ENCODE assay signal across 10 mouse cellular contexts in the genomic region with DNA sequence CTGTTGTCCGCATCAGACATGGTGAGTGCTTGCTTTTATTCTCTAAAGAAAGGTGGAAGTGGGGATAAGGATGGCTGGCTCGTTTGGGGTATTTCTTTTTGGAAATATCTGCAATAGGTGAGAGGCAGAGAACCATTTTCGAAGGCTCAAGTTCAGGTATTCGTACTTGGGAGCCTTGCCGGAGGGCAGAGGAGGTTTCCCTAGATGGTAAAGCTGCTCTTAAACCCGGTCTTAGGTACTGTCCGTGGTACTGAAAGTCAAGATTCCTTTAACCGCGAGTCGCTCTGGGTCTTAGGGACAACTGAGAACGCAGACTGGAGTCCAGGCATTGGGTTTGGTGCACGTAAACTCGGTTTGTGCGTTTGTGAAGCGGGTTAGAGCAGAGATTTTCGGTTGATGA. TPM values are rescaled to one million over a fixed set of nuclear protein-coding genes. Genes with fewer than 3 reads are reported as not detected.
A peak's percentile ranks its signal among the peaks of the same experiment; 100 is the strongest.
DNase-seq lines count a peak whose midpoint lies in the region; ATAC-seq and TF ChIP-seq lines count a peak whose summit lies in the region.
"Had no signal": no experiment of that assay in that cellular context is flagged by ENCODE, and none has a peak within 500 bp of the region (broad histone marks: within the 10 kb centered on the region; RNA-seq: fewer than 3 reads in every experiment).

No protein-coding gene starts in this region.

- TF ChIP-seq CTCF in liver, adult 2 months (IDR thresholded peaks at IDR 0.05; ENCODE audit: low read depth, low read length), result no peak
- no peak for TF ChIP-seq CTCF in brain, embryonic 14.5 days (IDR thresholded peaks at IDR 0.05; ENCODE audit: borderline replicate concordance, extremely low read depth, insufficient read depth, insufficient read length)
- no peak for TF ChIP-seq CTCF in gastrocnemius, adult 2 months (IDR thresholded peaks at IDR 0.05)

- intact Hi-C loops in gastrocnemius, adult 2 months (cut with DNase I), result no loop called here

- peaks cover 33% of the 10 kb centered on the region for H3K27me3 ChIP-seq in liver, adult 2 months (ENCODE audit: control insufficient read depth, insufficient read depth, low read length)
- peaks cover 100% of the 10 kb centered on the region for H3K27me3 ChIP-seq in liver, embryonic 12.5 days (replicated peaks)
- H3K27me3 ChIP-seq in hindbrain, embryonic 12.5 days, result peaks cover 97% of the 10 kb centered on the region
- peaks cover 30% of the 10 kb centered on the region for H3K27me3 ChIP-seq in myocyte (ENCODE audit: control insufficient read depth, insufficient read depth, insufficient read length)

- peak; percentile 7 for DNase-seq in liver, adult 2 months (ENCODE audit: extremely low read depth, low read depth, low spot score)
- DNase-seq in brain, embryonic 14.5 days (ENCODE audit: low read depth), result peak; percentile 76
- DNase-seq in MN1 (ENCODE audit: low spot score), result no peak
- DNase-seq in left cerebral cortex, adult 18-20 months (ENCODE audit: low spot score in 2 of 2), result no peak
- DNase-seq in gastrocnemius, adult 2 months, result no peak
- DNase-seq: heart, adult 2 months had no signal

- no peak overlapping the region for H3K9ac ChIP-seq in liver, adult 2 months (ENCODE audit: low read depth, low read length)
- no peak overlapping the region for H3K9ac ChIP-seq in liver, embryonic 12.5 days
- H3K9ac ChIP-seq in hindbrain, embryonic 12.5 days, result peak overlapping the region; percentile 36; the same call in 1 of the 2 replicates
- H3K9ac ChIP-seq: lung, embryonic 15.5 days had no signal

- no peak for TF ChIP-seq POLR2A in liver, adult 2 months (IDR thresholded peaks at IDR 0.05; ENCODE audit: extremely low read depth, insufficient read depth, low read length)
- TF ChIP-seq POLR2A in brain, embryonic 14.5 days (IDR thresholded peaks at IDR 0.05; ENCODE audit: borderline replicate concordance, extremely low read depth, insufficient read depth, insufficient read length, poor library complexity, severe bottlenecking), result no peak
- no peak for TF ChIP-seq POLR2A in myocyte (IDR thresholded peaks at IDR 0.05; ENCODE audit: insufficient read length, low read depth)

- no peaks in the 10 kb centered on the region for H3K79me2 ChIP-seq in liver, adult 2 months (ENCODE audit: control insufficient read depth, insufficient read depth, low read length)
- H3K79me2 ChIP-seq in myocyte (ENCODE audit: control insufficient read depth, insufficient read depth), result no peaks in the 10 kb centered on the region

- no peak overlapping the region for H3K27ac ChIP-seq in liver, adult 2 months (replicated peaks; ENCODE audit: insufficient read depth, low read depth, low read length)
- no peak overlapping the region for H3K27ac ChIP-seq in liver, embryonic 12.5 days
- H3K27ac ChIP-seq in hindbrain, embryonic 12.5 days, result peak overlapping the region; percentile 84
- no peak overlapping the region for H3K27ac ChIP-seq in gastrocnemius, adult 2 months
- H3K27ac ChIP-seq: heart, adult 2 months; lung, embryonic 15.5 days had no signal

- peaks cover 2% of the 10 kb centered on the region; the same call in 1 of the 2 replicates for H3K4me1 ChIP-seq in liver, adult 2 months (ENCODE audit: control insufficient read depth, insufficient read depth, low read length)
- no peaks in the 10 kb centered on the region for H3K4me1 ChIP-seq in liver, embryonic 12.5 days
- peaks cover 9% of the 10 kb centered on the region for H3K4me1 ChIP-seq in hindbrain, embryonic 12.5 days
- H3K4me1 ChIP-seq: lung, embryonic 15.5 days had no signal

- WGBS in liver, adult 2 months, result 3% methylated on average over 16 of the region's 16 CpGs
- WGBS in liver, embryonic 12.5 days (ENCODE audit: insufficient replicate concordance), result 4% methylated on average over 16 of the region's 16 CpGs
- under 1% methylated on average over 16 of the region's 16 CpGs for WGBS in hindbrain, embryonic 12.5 days

- no peaks in the 10 kb centered on the region for H3K9me3 ChIP-seq in liver, embryonic 12.5 days (replicated peaks)
- H3K9me3 ChIP-seq in hindbrain, embryonic 12.5 days (replicated peaks), result no peaks in the 10 kb centered on the region
- H3K9me3 ChIP-seq: lung, embryonic 15.5 days had no signal

- no peak overlapping the region for H3K4me3 ChIP-seq in liver, adult 2 months (ENCODE audit: insufficient read depth, low read depth, low read length)
- H3K4me3 ChIP-seq in liver, embryonic 12.5 days, result no peak overlapping the region
- peak overlapping the region; percentile 42 for H3K4me3 ChIP-seq in hindbrain, embryonic 12.5 days
- H3K4me3 ChIP-seq in myocyte, result no peak overlapping the region
- no peak overlapping the region for H3K4me3 ChIP-seq in gastrocnemius, adult 2 months
- H3K4me3 ChIP-seq: heart, adult 2 months; lung, embryonic 15.5 days had no signal

- no peak for ATAC-seq in liver, embryonic 12.5 days
- no peak for ATAC-seq in hindbrain, embryonic 12.5 days (ENCODE audit: low FRiP score)

- no peak overlapping the region for H3ac ChIP-seq in myocyte (ENCODE audit: control insufficient read depth, insufficient read length)

- no peak overlapping the region for H3K4me2 ChIP-seq in liver, embryonic 12.5 days
- peak overlapping the region; percentile 6; the same call in 1 of the 2 replicates for H3K4me2 ChIP-seq in hindbrain, embryonic 12.5 days (replicated peaks)
- no peak overlapping the region for H3K4me2 ChIP-seq in myocyte (ENCODE audit: low read depth)
- H3K4me2 ChIP-seq: lung, embryonic 15.5 days had no signal

- no peaks in the 10 kb centered on the region for H3K36me3 ChIP-seq in liver, adult 2 months (ENCODE audit: control insufficient read depth, insufficient read depth, low read length)
- no peaks in the 10 kb centered on the region for H3K36me3 ChIP-seq in liver, embryonic 12.5 days
- no peaks in the 10 kb centered on the region for H3K36me3 ChIP-seq in hindbrain, embryonic 12.5 days
- H3K36me3 ChIP-seq in myocyte (ENCODE audit: control insufficient read depth, insufficient read depth), result no peaks in the 10 kb centered on the region
- H3K36me3 ChIP-seq: lung, embryonic 15.5 days had no signal

TF ChIP-seq in myocyte, 11 proteins besides CTCF, POLR2A, EP300 and RAD21:
- TF ChIP-seq TCF3 (IDR thresholded peaks at IDR 0.05; ENCODE audit: insufficient read length, low read depth) (no peak), REST (IDR thresholded peaks at IDR 0.05; ENCODE audit: insufficient read depth, insufficient read length) (peak; percentile 60)

RNA-seq across cellular contexts. Expression of a gene that starts 0.4 kb away (rescaled TPM):
- not detected in 2 replicates for total RNA-seq in liver, adult 2 months (2014; rRNA removed)
- polyA plus RNA-seq in liver, adult 2 months (2012; rRNA removed), result not detected in 2 replicates
- polyA plus RNA-seq in liver, embryonic 12.5 days (2016; fragmentation: Nextera tagmentation; extraction: Ambion mirVana), result not detected in 2 replicates
- 2.2 and 10.4 TPM in 2 replicates for polyA plus RNA-seq in brain, embryonic 14.5 days (2012; rRNA removed)
- polyA plus RNA-seq in hindbrain, embryonic 12.5 days (2016; fragmentation: Nextera tagmentation; extraction: Ambion mirVana), result 8.2 and 10.0 TPM in 2 replicates
- polyA plus RNA-seq in myocyte (2012; fragmentation: generic; extraction: Trizol), result not detected
- total RNA-seq in left cerebral cortex, adult 18-20 months (2021), result under 1 TPM; 0.12 TPM
- not detected for total RNA-seq in gastrocnemius, adult 2 months (2021)
- total RNA-seq: heart, adult 2 months had no signal

Comparison
In these comparisons a context has a peak if more than half of its experiments do, and no peak if none do; other contexts are left out.
1. DNase-seq: peak in liver, adult 2 months (single experiment) and brain, embryonic 14.5 days (single experiment); none in MN1 (single experiment), left cerebral cortex, adult 18-20 months (0 of 2) and gastrocnemius, adult 2 months (single experiment).